Mouse (Mus musculus) heart, embryonic 16.5 days (tissue): ENCODE measurements at regions not wholly inside any gene's neighbourhood (a gene's known extent, or its start where the extent isn't known, plus 50 kb on each side); places are given as distances from the start of the nearest gene placed in this dataset.

ENCODE experiments used
- ATAC-seq: fragments of 200-750 bp; cut with Nextera tagmentation; replicated peaks from 2 replicates; pipeline ENCODE4 v1.8.0; 2017; ENCODE audit warnings: moderate number of reproducible peaks; ENCODE audit not compliant: insufficient read depth, low FRiP score; ENCODE audit errors: extremely low read depth
- H3K27ac ChIP-seq: fragments of 300-500 bp; sonication (generic); 2 replicates; pipeline ENCODE4 v1.5.1; 2014; ENCODE audit warnings: mild to moderate bottlenecking, low read length, control low read depth, moderate library complexity
- H3K27me3 ChIP-seq: fragments of 300-500 bp; sonication (generic); 2 replicates; pipeline ENCODE4 v1.6.1; 2014; ENCODE audit warnings: low read length, mixed read lengths; ENCODE audit not compliant: control insufficient read depth, insufficient read depth
- H3K36me3 ChIP-seq: fragments of 300-500 bp; sonication (generic); 2 replicates; pipeline ENCODE4 v1.6.1; 2014; ENCODE audit not compliant: control insufficient read depth, insufficient read depth
- H3K4me1 ChIP-seq: fragments of 300-500 bp; sonication (generic); 2 replicates; pipeline ENCODE4 v1.6.1; 2014; ENCODE audit warnings: low read length, mixed read lengths; ENCODE audit not compliant: control insufficient read depth, insufficient read depth
- H3K4me2 ChIP-seq: fragments of 300-500 bp; sonication (generic); 2 replicates; pipeline ENCODE4 v1.6.1; 2014; ENCODE audit warnings: low read depth, mild to moderate bottlenecking, control low read depth, low read length
- H3K4me3 ChIP-seq: fragments of 300-500 bp; sonication (generic); 2 replicates; pipeline ENCODE4 v1.5.1; 2014; ENCODE audit warnings: mild to moderate bottlenecking, control low read depth, low read length
- H3K9ac ChIP-seq: fragments of 300-500 bp; sonication (generic); 2 replicates; pipeline ENCODE4 v1.6.1; 2014; ENCODE audit warnings: low read length, control low read depth
- H3K9me3 ChIP-seq: fragments of 300-500 bp; sonication (generic); replicated peaks from 2 replicates; pipeline ENCODE4 v1.6.1; 2016; ENCODE audit warnings: low read length; ENCODE audit not compliant: control insufficient read depth
- WGBS: fragments of 180-500 bp; shearing (Covaris S2); extraction: QIAGEN DNeasy Blood & Tissue Kit; methylation state at CpG from one replicate; pipeline ENCODE4 v1.1.7; 2014; 5-methylcytosine and 5-hydroxymethylcytosine counted together

GRCm38 (mm10) chr8:113582180-113582975 lies 53.0 kb upstream of the Mon1b start:
- Histone ChIP-seq H3K27me3 (no peaks in the 10 kb centered on the region), H3K4me3 (no peak overlapping the region), H3K27ac (no peak overlapping the region), H3K9me3 (no peaks in the 10 kb centered on the region), H3K4me2 (peak overlapping the region; percentile 39), H3K36me3 (no peaks in the 10 kb centered on the region), H3K4me1 (peaks cover 8% of the 10 kb centered on the region), H3K9ac (no peak overlapping the region)
- 23% methylated on average over 16 of the region's 16 CpGs for WGBS
- no peak for ATAC-seq

GRCm38 (mm10) chr8:113583801-113584200 lies 51.6 kb upstream of the Mon1b start:
- Histone ChIP-seq H3K4me2 (no peak overlapping the region), H3K9me3 (no peaks in the 10 kb centered on the region), H3K4me3 (no peak overlapping the region), H3K36me3 (no peaks in the 10 kb centered on the region), H3K27ac (no peak overlapping the region), H3K9ac (no peak overlapping the region), H3K27me3 (no peaks in the 10 kb centered on the region), H3K4me1 (peaks cover 8% of the 10 kb centered on the region)
- no peak for ATAC-seq
- 67% methylated on average over 10 of the region's 10 CpGs for WGBS
